Mouse (Mus musculus) stomach, embryonic 16.5 days (tissue): ENCODE data around the gene 2310050C09Rik. TPM values are rescaled to one million over a fixed set of nuclear protein-coding genes. Genes with fewer than 3 reads are reported as not detected.

Experiments
- ATAC-seq: fragments of 200-750 bp; cut with Nextera tagmentation; 2 replicates; pipeline ENCODE4 v1.8.0; 2017; ENCODE audit warnings: moderate number of reproducible peaks, moderate TSS enrichment; ENCODE audit not compliant: insufficient read depth, low FRiP score
- H3K27ac ChIP-seq: fragments of 300-500 bp; sonication (generic); 2 replicates; pipeline ENCODE4 v1.5.1; 2014; ENCODE audit warnings: low read length
- H3K27me3 ChIP-seq: fragments of 300-500 bp; sonication (generic); 2 replicates; pipeline ENCODE4 v1.6.1; 2014; ENCODE audit warnings: low read length, control low read depth, mixed read lengths; ENCODE audit not compliant: control insufficient read depth, insufficient read depth
- H3K36me3 ChIP-seq: fragments of 300-500 bp; sonication (generic); 2 replicates; pipeline ENCODE4 v1.6.1; 2014; ENCODE audit warnings: low read length; ENCODE audit not compliant: control insufficient read depth, insufficient read depth
- H3K4me1 ChIP-seq: fragments of 300-500 bp; sonication (generic); 2 replicates; pipeline ENCODE4 v1.6.1; 2014; ENCODE audit warnings: low read length, control low read depth, mixed read lengths; ENCODE audit not compliant: control insufficient read depth, insufficient read depth
- H3K4me2 ChIP-seq: fragments of 300-500 bp; sonication (generic); 2 replicates; pipeline ENCODE4 v1.6.1; 2014; ENCODE audit warnings: low read depth, low read length, mixed read lengths
- H3K4me3 ChIP-seq: fragments of 300-500 bp; sonication (generic); replicated peaks from 2 replicates; pipeline ENCODE4 v1.5.1; 2014; ENCODE audit warnings: mild to moderate bottlenecking, low read length
- H3K9ac ChIP-seq: fragments of 300-500 bp; sonication (generic); 2 replicates; pipeline ENCODE4 v1.6.1; 2014; ENCODE audit warnings: low read length
- H3K9me3 ChIP-seq: fragments of 300-500 bp; sonication (generic); replicated peaks from 2 replicates; pipeline ENCODE4 v1.6.1; 2016; ENCODE audit warnings: low read length, control low read depth; ENCODE audit not compliant: control insufficient read depth
- WGBS: fragments of 180-500 bp; shearing (Covaris S2); extraction: QIAGEN DNeasy Blood & Tissue Kit; methylation state at CpG from one replicate; pipeline ENCODE4 v1.1.7; 2014; 5-methylcytosine and 5-hydroxymethylcytosine counted together
- polyA plus RNA-seq: library from polyadenylated mRNA; unstranded; fragments of >200 nt; fragmentation: Nextera tagmentation; extraction: Ambion mirVana; gene quantifications from 2 replicates; pipeline ENCODE4 v1.2.1, GENCODE M21; 2015

The 2310050C09Rik gene
- polyA plus RNA-seq, 1 experiment from 2014 or later, result not detected

DNA sequence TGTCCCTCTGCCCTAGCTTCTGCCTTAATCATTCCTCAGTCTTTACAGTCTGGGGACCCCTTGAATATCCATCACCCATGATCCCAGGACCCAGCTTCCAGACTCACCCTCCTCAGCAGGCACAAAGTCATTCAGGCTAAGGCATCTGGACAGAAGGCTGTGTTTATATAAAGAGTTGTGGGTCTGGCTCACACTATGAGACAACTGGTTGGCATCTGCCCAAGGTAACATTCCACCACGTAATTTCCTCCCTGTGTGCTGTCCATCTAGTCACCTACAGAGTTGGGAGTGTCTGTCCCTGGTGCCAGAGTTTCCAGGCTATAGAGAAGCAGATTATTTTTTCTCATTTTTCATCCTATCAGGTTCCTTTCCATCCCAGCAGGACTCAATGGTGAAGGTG is 42.9 kb downstream of the 2310050C09Rik start, which contains the start of gene Kprp:
Gene Kprp (minus strand): TSS at position 140 of the 400 bp plus-strand sequence.
- Histone ChIP-seq H3K36me3 (no peaks in the 10 kb centered on the region), H3K27me3 (no peaks in the 10 kb centered on the region), H3K4me2 (no peak within 1 kb of the TSS), H3K4me1 (no peaks in the 10 kb centered on the region), H3K4me3 (no peak within 1 kb of the TSS), H3K9ac (no peak within 1 kb of the TSS), H3K27ac (no peak within 1 kb of the TSS), H3K9me3 (no peaks in the 10 kb centered on the region)
- WGBS, result 26% methylated on average over 1 of the region's 1 CpGs
- ATAC-seq, result no peak

DNA sequence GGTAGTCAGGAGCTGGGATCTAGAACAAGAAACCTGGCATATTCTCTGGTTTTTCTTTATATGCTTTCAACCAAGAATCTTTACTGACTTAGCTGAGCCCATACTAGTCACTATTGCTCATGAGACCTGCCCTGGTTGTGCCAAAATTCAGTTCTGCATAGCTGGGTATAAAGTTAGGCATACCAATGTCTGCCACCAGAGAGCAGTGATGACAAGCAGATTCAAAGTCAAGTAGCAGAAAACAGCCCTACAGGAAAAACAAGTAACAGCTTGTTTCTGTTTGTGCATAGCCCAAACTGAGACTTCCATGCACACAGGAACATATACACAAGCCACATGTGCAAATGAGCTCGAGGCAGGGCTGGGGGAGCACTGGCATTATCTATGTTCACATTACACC is 44.2 kb downstream of the 2310050C09Rik start:
- no peaks in the 10 kb centered on the region for H3K4me1 ChIP-seq
- no peak overlapping the region for H3K9ac ChIP-seq
- H3K4me3 ChIP-seq, result no peak overlapping the region
- H3K9me3 ChIP-seq, result no peaks in the 10 kb centered on the region
- H3K4me2 ChIP-seq, result no peak overlapping the region
- H3K27ac ChIP-seq, result no peak overlapping the region
- H3K27me3 ChIP-seq, result no peaks in the 10 kb centered on the region
- no peaks in the 10 kb centered on the region for H3K36me3 ChIP-seq
- ATAC-seq, result no peak
- 23% methylated on average over 1 of the region's 1 CpGs for WGBS

Other genes with a start within 250 kb of the 2310050C09Rik start
- gene Lce6a, start 248.6 kb downstream of the 2310050C09Rik start, polyA plus RNA-seq, result not detected in 2 replicates
- 0.40 TPM in 1 of 2 replicates, not detected in the other for gene Lce1a1, start 221.9 kb downstream of the 2310050C09Rik start, polyA plus RNA-seq
- not detected in 2 replicates for gene Lce1b, start 213.3 kb downstream of the 2310050C09Rik start, polyA plus RNA-seq
- gene Lce1a2, start 199.9 kb downstream of the 2310050C09Rik start, polyA plus RNA-seq, result 0.26 and 0.45 TPM in 2 replicates
- gene Lce1c, start 191.0 kb downstream of the 2310050C09Rik start, polyA plus RNA-seq, result 0.19 TPM in 1 of 2 replicates, not detected in the other
- gene Lce1d, start 183.0 kb downstream of the 2310050C09Rik start, polyA plus RNA-seq, result not detected in 2 replicates
- not detected in 2 replicates for gene Lce1e, start 161.1 kb downstream of the 2310050C09Rik start, polyA plus RNA-seq
- not detected in 2 replicates for gene Lce1f, start 149.9 kb downstream of the 2310050C09Rik start, polyA plus RNA-seq
- gene Gm38119, start 131.1 kb downstream of the 2310050C09Rik start, polyA plus RNA-seq, result not detected in 2 replicates
- not detected in 2 replicates for gene Lce1g, start 117.9 kb downstream of the 2310050C09Rik start, polyA plus RNA-seq
- not detected in 2 replicates for gene Lce1h, start 105.2 kb downstream of the 2310050C09Rik start, polyA plus RNA-seq
- 0.32 TPM in 1 of 2 replicates, not detected in the other for gene Lce1i, start 91.3 kb downstream of the 2310050C09Rik start, polyA plus RNA-seq
- not detected in 2 replicates for gene Lce1j, start 79.7 kb downstream of the 2310050C09Rik start, polyA plus RNA-seq
- not detected in 2 replicates for gene Lce1k, start 62.3 kb downstream of the 2310050C09Rik start, polyA plus RNA-seq
- gene Kprp, start 43.0 kb downstream of the 2310050C09Rik start, polyA plus RNA-seq, result 0.84 and 1.4 TPM in 2 replicates
- not detected in 2 replicates for gene Lce1l, start 18.9 kb downstream of the 2310050C09Rik start, polyA plus RNA-seq
- gene Lce3a, start 56.0 kb upstream of the 2310050C09Rik start, polyA plus RNA-seq, result 7.5 and 10.8 TPM in 2 replicates
- 1.7 and 2.1 TPM in 2 replicates for gene Lce3b, start 62.8 kb upstream of the 2310050C09Rik start, polyA plus RNA-seq
- 3.7 and 4.0 TPM in 2 replicates for gene Lce3c, start 74.3 kb upstream of the 2310050C09Rik start, polyA plus RNA-seq
- gene Lce3d, start 87.2 kb upstream of the 2310050C09Rik start, polyA plus RNA-seq, result not detected in 2 replicates
- gene Lce3e, start 96.8 kb upstream of the 2310050C09Rik start, polyA plus RNA-seq, result 5.9 TPM in 2 replicates
- 25.6 and 36.2 TPM in 2 replicates for gene Lce3f, start 122.0 kb upstream of the 2310050C09Rik start, polyA plus RNA-seq
- 83.5 and 173 TPM in 2 replicates for gene Crct1, start 145.5 kb upstream of the 2310050C09Rik start, polyA plus RNA-seq
- 0.15 TPM in 1 of 2 replicates, not detected in the other for gene Lce1m, start 148.8 kb upstream of the 2310050C09Rik start, polyA plus RNA-seq
- gene Gm4858, start 198.6 kb upstream of the 2310050C09Rik start, polyA plus RNA-seq, result not detected in 2 replicates